Mouse (Mus musculus): ENCODE results near the gene Rho. TPM values are rescaled to one million over a fixed set of nuclear protein-coding genes. Genes with fewer than 3 reads are reported as not detected.

Gene Rho
- total RNA-seq, 4 experiments from 2014 or later = not detected

- DNase-seq (ENCODE audit: low spot score) = peak; percentile 60
Observed at GRCm38 (mm10) chr6:115915601-115916445, 15.7 kb upstream of the Rho start.

GRCm38 (mm10) chr6:115916611-115917010 lies 14.9 kb upstream of the Rho start:
- DNase-seq (ENCODE audit: low spot score) = no peak

- DNase-seq (ENCODE audit: low spot score) = no peak
Observed at GRCm38 (mm10) chr6:115918615-115919014, 12.9 kb upstream of the Rho start.

GRCm38 (mm10) chr6:115919876-115920275 lies 11.7 kb upstream of the Rho start:
- DNase-seq (ENCODE audit: low spot score) = no peak

GRCm38 (mm10) chr6:115924829-115925228 lies 6.7 kb upstream of the Rho start:
- no peak for DNase-seq (ENCODE audit: low spot score)

GRCm38 (mm10) chr6:115926416-115926815 lies 5.1 kb upstream of the Rho start:
- DNase-seq (ENCODE audit: low spot score) = no peak

- DNase-seq (ENCODE audit: low spot score) = no peak
Observed at GRCm38 (mm10) chr6:115927292-115928242, 4.0 kb upstream of the Rho start.

- DNase-seq (ENCODE audit: low spot score) = no peak
Observed at GRCm38 (mm10) chr6:115930018-115930417, 1.5 kb upstream of the Rho start.

DNA sequence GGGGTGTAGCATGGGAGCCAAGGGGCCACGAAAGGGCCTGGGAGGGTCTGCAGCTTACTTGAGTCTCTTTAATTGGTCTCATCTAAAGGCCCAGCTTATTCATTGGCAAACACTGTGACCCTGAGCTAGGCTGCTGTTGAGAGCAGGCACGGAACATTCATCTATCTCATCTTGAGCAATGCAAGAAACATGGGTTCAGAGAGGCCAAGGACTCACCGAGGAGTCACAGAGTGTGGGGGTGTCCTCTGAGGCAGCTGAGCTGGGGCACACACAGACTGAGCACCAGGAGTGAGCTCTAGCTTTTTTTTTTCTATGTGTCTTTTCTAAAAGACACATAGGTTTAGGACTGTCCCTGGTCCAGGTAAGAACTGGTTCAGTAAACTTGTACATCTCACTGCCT lies 843 bp downstream of the Rho start:
- no peak for DNase-seq (ENCODE audit: low spot score)

GRCm38 (mm10) chr6:115935544-115935943 lies 4.0 kb downstream of the Rho start:
- DNase-seq (ENCODE audit: low spot score) = no peak

DNA sequence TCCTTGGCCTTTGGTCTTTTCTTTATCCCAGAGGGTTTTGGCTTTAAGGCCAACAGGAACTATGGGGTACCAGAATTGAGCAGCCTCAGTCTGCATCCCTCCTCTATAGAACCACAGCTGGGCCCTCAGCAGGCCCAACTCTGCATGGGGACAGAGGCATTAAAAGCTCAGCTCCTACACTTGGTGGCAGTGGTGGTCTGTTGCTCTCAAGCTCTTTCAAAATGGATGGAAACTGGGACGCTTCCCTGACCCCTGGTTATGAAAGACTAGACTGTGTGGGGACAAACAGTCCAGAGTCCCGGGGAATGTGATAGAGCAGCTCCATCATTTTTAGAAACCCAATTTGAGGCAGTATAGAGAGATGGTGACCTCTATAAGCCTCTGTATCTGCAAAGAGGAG lies 6.5 kb downstream of the Rho start:
- no peak for DNase-seq (ENCODE audit: low spot score)

- no peak for DNase-seq (ENCODE audit: low spot score)
Observed at GRCm38 (mm10) chr6:115938798-115939197, 7.2 kb downstream of the Rho start.

DNA sequence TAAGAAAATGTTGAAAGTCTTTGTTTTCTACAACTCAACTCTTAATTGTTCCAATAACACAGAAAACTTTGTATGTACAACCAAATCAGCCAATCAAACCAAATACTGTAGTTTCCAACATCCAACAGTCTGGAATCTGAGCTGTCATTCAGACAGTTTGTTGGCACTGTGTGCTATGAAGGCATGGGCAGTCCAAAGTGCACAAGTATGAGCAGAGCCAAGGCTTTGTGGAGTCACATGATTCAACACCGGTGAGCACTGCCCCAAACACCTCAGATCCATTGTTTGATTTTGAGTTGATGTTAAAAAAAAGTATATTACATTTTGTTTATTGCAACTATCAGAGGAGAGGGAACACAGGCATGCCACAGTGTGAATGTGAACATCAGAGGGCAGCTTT lies 9.1 kb downstream of the Rho start:
- no peak for DNase-seq (ENCODE audit: low spot score)

GRCm38 (mm10) chr6:115941128-115941527 lies 9.6 kb downstream of the Rho start:
- no peak for DNase-seq (ENCODE audit: low spot score)

DNA sequence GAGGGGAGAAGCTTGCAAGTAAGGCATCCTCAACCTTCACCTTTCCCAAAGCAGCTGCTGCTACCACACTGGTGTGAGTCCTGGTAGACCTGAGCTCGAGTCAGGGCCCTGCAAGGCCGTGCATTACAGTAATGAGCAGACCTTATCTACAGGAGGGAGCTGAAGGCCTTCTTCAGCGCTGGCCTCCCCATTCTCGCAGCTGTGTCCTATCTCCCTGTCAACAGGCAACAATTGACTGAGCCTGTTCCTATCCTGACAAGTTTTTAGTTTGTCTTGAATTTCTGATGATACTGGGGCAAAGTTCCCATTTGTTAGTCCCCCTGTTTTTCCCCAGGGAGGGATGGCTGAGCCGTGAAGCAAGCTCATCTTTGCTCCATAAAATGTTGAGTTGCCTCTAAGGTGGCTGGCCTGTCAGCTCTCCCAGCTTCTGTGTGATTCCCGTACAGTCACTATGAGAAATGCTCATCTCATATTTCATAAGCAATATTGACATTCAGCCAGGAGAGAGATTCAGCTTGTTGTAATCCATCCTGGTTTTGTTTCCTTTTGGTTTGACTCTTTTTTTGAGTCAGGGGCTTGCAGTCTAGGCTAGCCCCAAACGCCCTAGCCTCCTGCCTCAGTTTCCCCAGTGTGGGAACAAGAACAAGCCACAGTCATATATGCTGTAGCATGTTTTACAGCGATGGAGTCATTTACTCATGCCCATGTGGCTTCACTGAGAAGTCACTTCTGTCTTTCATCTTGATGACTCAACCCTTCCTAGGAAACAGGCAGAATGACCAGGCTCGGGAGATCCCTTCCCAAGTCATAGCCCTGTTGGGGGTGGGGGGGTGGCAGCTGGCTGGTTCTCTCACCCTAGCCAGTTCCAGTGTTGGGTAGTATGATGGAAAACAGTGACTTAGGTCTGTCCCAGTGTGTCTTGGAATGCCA lies 12.2 kb downstream of the Rho start:
- no peak for DNase-seq (ENCODE audit: low spot score)

- no peak for DNase-seq (ENCODE audit: low spot score)
Observed at GRCm38 (mm10) chr6:115944638-115945037, 13.1 kb downstream of the Rho start, which contains the start of gene H1foo. Gene H1foo (plus strand): TSS chr6:115944938.

DNA sequence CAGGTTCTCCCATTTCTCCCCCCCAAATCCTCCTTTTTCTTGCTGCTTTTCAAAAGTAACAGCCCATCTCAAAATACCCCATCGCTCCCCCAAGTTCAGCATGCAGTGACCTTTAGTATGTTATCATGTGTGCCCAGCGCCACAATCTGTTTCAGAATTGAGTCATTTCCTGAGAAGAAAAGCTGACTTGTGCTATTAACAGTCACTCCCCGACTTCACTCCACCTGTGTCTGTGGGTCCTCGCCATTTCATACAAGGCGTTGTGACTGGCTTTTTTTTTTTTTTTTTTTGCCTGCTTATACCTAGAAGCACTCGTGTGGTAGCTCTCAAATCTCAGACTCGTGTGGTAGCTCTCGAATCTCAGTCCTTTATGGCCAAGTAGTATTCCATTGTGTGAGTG lies 14.1 kb downstream of the Rho start:
- no peak for DNase-seq (ENCODE audit: low spot score)

- no peak for DNase-seq (ENCODE audit: low spot score)
Observed at GRCm38 (mm10) chr6:115946389-115946788, 14.8 kb downstream of the Rho start.

DNA sequence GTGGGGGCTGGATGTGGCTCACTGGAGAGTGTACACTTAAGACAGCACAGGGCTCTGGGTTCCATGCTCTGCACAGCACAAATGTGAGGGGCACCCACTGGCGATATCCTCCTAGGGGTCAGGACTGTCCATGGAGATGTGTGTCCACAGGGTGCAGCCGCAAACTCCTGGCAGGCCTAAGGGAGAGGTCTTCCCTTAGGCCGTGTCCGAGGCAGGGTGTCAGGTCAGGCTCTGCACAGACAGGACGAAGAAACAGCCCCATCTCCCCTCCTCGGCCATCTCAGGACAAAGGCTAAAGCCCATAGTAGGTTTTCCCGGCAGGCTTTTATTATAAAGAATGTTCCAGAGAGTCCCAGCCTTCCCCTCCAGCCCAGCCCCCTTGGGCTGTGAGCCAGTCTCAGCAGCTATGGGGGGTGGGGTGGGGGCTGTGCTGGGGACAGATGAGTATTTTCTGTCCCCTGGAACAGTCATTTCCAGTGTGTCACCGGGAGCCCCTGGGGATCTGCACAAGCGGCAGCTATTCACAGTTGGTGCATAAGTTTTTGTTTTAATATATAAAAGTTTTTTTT lies 23.0 kb downstream of the Rho start:
- DNase-seq (ENCODE audit: low spot score) = no peak

GRCm38 (mm10) chr6:115955169-115955568 lies 23.6 kb downstream of the Rho start:
- DNase-seq (ENCODE audit: low spot score) = no peak

GRCm38 (mm10) chr6:115955664-115956063 lies 24.1 kb downstream of the Rho start:
- no peak for DNase-seq (ENCODE audit: low spot score)
